Mouse (Mus musculus) skeletal muscle tissue, postnatal 0 days (tissue): ENCODE data around the gene Mtss1l. TPM values are rescaled to one million over a fixed set of nuclear protein-coding genes. Genes with fewer than 3 reads are reported as not detected.

Experiments
- polyA plus RNA-seq: library from polyadenylated mRNA; unstranded; fragments of >200 nt; fragmentation: Nextera tagmentation; extraction: Ambion mirVana; gene quantifications from 2 replicates; pipeline ENCODE4 v1.2.1, GENCODE M21; 2015

Gene Mtss1l
- polyA plus RNA-seq = 10.5 and 12.4 TPM in 2 replicates

DNA sequence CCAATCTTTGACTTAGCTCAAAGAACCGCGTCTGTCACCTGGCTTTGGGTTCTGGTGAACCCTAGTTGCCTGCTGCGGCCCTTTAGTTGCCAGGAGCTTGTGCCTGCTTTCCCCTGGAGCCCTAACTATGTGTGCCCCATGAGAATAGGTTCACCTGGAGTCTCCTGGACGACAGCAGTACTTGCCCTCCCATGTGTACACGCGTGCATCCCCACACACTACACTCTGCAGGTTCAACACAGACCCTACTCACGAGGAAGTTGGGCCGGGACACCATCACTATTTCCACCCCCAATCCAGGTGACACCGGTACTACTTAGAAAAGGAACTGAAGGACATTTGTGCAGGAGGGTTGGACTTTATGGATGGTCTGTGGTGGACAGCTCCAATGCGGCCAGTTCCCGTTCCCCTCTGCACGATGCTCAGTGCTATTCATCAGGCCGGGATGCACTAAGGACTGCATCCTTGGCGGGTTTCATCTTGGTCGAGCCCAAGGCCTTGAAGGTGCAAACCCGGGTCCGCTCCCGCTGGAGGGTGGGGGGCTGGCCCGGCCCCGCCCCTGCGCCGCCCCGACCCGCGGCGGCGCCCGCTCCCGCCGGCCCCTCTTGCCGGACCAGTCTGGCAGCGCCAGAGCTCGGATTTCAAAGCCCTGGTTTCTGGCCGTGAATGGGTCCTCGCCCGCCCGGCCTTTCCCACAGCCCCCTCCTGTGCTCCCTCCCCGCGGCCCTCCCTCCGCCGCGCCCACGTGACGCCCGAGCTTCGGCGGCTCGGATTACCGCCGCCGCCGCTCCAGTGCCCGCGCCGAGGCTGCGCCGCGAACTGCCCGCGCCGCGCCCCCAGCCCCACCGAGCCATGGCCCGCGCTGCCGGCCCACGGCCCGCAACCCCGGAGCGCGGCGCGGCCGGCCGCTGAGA, at the start of gene Mtss1l:
Gene Mtss1l, plus strand, starts transcription at position 792 of the 914 bp plus-strand sequence.

Other genes with a start within 250 kb of the Mtss1l start
- 9.9 and 11.4 TPM in 2 replicates for gene Vac14, start 102.9 kb upstream of the Mtss1l start, polyA plus RNA-seq
- 3.8 and 5.1 TPM in 2 replicates for gene Il34, start 84.4 kb downstream of the Mtss1l start, polyA plus RNA-seq
- 79.1 and 81.3 TPM in 2 replicates for gene Cog4, start 125.1 kb downstream of the Mtss1l start, polyA plus RNA-seq
- 35.8 and 37.2 TPM in 2 replicates for gene Sf3b3, start 125.3 kb downstream of the Mtss1l start, polyA plus RNA-seq
- 2.4 and 2.9 TPM in 2 replicates for gene Fuk, start 181.0 kb downstream of the Mtss1l start, polyA plus RNA-seq
- gene St3gal2, start 198.4 kb downstream of the Mtss1l start, polyA plus RNA-seq = 20.8 and 20.9 TPM in 2 replicates